Comparison of ENCODE assay signal across 8 mouse cellular contexts in the genomic region with DNA sequence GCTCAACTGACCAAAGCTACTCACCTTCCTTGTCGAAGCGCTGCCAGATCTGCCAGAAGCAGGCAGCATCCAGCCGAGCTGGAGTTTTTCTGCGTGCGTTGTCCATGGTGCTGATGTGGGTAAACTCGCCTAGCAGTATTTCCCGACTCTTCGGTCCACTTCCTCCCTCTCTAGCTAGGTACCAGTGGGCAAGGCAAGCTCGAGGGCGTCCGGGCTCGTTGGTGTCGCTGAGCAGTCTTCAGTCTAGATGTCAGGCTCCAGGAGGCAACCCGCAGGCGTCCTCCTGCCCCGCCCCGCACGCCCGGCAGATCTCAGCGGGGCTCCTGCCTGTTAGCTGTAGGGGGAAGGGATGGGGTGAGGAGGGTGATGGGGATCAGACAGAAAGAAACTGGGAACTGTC. TPM values are rescaled to one million over a fixed set of nuclear protein-coding genes. Genes with fewer than 3 reads are reported as not detected.
DNase-seq lines count a peak whose midpoint lies in the region; ATAC-seq lines count a peak whose summit lies in the region.
"Had no signal": no experiment of that assay in that cellular context is flagged by ENCODE, and none has a peak within 500 bp of the region (broad histone marks: within the 10 kb centered on the region; RNA-seq: fewer than 3 reads in every experiment).

A gene (minus strand): TSS at position 287 of the 400 bp plus-strand sequence.

- H3K4me3 ChIP-seq in midbrain, embryonic 14.5 days (replicated peaks; ENCODE audit: low read depth, low read length), result peak within 1 kb of the TSS; percentile 26

- DNase-seq in B cell, adult 2 months, result peak; percentile 52 to 53
- peak; percentile 79 for DNase-seq in ES-CJ7 (ENCODE audit: low read depth, low spot score)
- peak; percentile 81 for DNase-seq in embryo, embryonic 9.5 days (ENCODE audit: extremely low spot score)
- peak; percentile 31 for DNase-seq in large intestine, adult 2 months (ENCODE audit: low read depth, low spot score)
- peak; percentile 78 for DNase-seq in midbrain, embryonic 14.5 days
- DNase-seq in thymus, postnatal 0 days (ENCODE audit: low spot score), result peak; percentile 34

- WGBS in large intestine, adult 2 months, result 2% methylated on average over 20 of the region's 20 CpGs
- under 1% methylated on average over 20 of the region's 20 CpGs for WGBS in midbrain, embryonic 14.5 days

- no peaks in the 10 kb centered on the region for H3K36me3 ChIP-seq in midbrain, embryonic 14.5 days (ENCODE audit: control insufficient read depth, insufficient read depth, low read length)

- H3K9ac ChIP-seq in midbrain, embryonic 14.5 days (replicated peaks; ENCODE audit: low read length), result peak within 1 kb of the TSS; percentile 42; the same call in 1 of the 2 replicates

- peaks cover 10% of the 10 kb centered on the region; the same call in 1 of the 2 replicates for H3K4me1 ChIP-seq in midbrain, embryonic 14.5 days (ENCODE audit: control insufficient read depth, insufficient read depth, low read length)

- peaks cover 18% of the 10 kb centered on the region; the same call in 1 of the 2 replicates for H3K27me3 ChIP-seq in midbrain, embryonic 14.5 days (ENCODE audit: control insufficient read depth, insufficient read depth, low read length)

- ATAC-seq in hematopoietic stem cell, adult 5-6 weeks (replicated peaks in 1 of 2; ENCODE audit: insufficient read depth in 1 of 2, low FRiP score in 2 of 2, low TSS enrichment in 1 of 2, low read depth in 1 of 2, poor library complexity in 2 of 2, severe bottlenecking in 2 of 2), result peak; percentile 76 to 80
- ATAC-seq in midbrain, embryonic 14.5 days (ENCODE audit: low FRiP score, low TSS enrichment), result 0 out of 2 replicates have a peak, but pooled peaks have one; percentile 27

- no peaks in the 10 kb centered on the region for H3K9me3 ChIP-seq in midbrain, embryonic 14.5 days (ENCODE audit: control insufficient read depth, low read length)

- no peak within 1 kb of the TSS for H3K27ac ChIP-seq in midbrain, embryonic 14.5 days (replicated peaks; ENCODE audit: low read depth, low read length)

- H3K4me2 ChIP-seq in midbrain, embryonic 14.5 days (ENCODE audit: low read length), result peak within 1 kb of the TSS; percentile 72

RNA-seq across cellular contexts. Expression of the gene that starts here (rescaled TPM):
- total RNA-seq in hematopoietic stem cell, adult 5-6 weeks (2017), result not detected in 2 replicates
- polyA plus RNA-seq in large intestine, adult 2 months (2012; rRNA removed), result 3.7 and 5.5 TPM in 2 replicates
- polyA plus RNA-seq in midbrain, embryonic 14.5 days (2014; fragmentation: Nextera tagmentation; extraction: Ambion mirVana), result 1.9 and 2.7 TPM in 2 replicates
- 0.44 and 0.50 TPM in 2 replicates for polyA plus RNA-seq in thymus, postnatal 0 days (2015; fragmentation: Nextera tagmentation; extraction: Ambion mirVana)
- polyA plus RNA-seq: heart, embryonic 14.5 days had no signal

Comparison
In these comparisons a context has a peak if more than half of its experiments do, and no peak if none do; other contexts are left out.
1. Peak in ATAC-seq in hematopoietic stem cell, adult 5-6 weeks; RNA of the gene not detected or under 1 TPM.
2. Peak in DNase-seq in thymus, postnatal 0 days; RNA of the gene not detected or under 1 TPM.
3. DNase-seq: peak in every context shown above with its lines; median percentile 81 in embryo, embryonic 9.5 days; 79 in ES-CJ7; 78 in midbrain, embryonic 14.5 days; 52 in B cell, adult 2 months; 34 in thymus, postnatal 0 days; 31 in large intestine, adult 2 months.